ENCODE assay signal across 8 mouse cellular contexts in the genomic region with DNA sequence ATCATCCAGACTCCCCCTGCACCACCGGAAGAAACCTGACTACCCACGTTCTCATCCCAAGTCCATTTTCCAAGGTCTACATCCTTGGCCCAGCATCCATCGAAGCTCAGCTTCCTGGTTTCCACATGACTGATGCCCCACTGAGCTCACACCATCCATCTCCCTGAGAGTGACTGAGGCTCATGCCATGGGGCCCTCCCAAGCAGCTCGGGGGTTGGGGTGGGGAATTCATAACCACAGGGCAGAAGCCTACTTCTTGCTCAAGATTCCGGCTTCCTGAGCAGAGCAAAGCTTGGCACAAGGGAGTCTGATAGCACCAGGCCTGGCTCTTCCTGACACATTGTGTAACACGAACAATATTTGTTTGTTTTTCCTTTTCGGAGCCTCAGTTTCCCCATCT. TPM values are rescaled to one million over a fixed set of nuclear protein-coding genes. Genes with fewer than 3 reads are reported as not detected.
DNase-seq lines count a peak whose midpoint lies in the region; ATAC-seq and TF ChIP-seq lines count a peak whose summit lies in the region.

No protein-coding gene starts in this region.

- no peaks in the 10 kb centered on the region for H3K9me3 ChIP-seq in heart, postnatal 0 days (replicated peaks; ENCODE audit: control insufficient read depth, low read length)
- H3K9me3 ChIP-seq in intestine, embryonic 15.5 days = no peaks in the 10 kb centered on the region
- H3K9me3 ChIP-seq in midbrain, postnatal 0 days (ENCODE audit: low read length) = no peaks in the 10 kb centered on the region

- no peak overlapping the region for H3K4me3 ChIP-seq in heart, postnatal 0 days (ENCODE audit: low read depth, low read length)
- peak overlapping the region; percentile 59 for H3K4me3 ChIP-seq in brown adipose tissue, adult 24 weeks (ENCODE audit: insufficient read depth, low read depth, low read length)
- H3K4me3 ChIP-seq in intestine, embryonic 15.5 days (replicated peaks) = no peak overlapping the region
- H3K4me3 ChIP-seq in midbrain, postnatal 0 days (ENCODE audit: low read depth, low read length) = peak overlapping the region; percentile 63; the same call in 1 of the 2 replicates

- no peak overlapping the region for H3K9ac ChIP-seq in heart, postnatal 0 days (replicated peaks; ENCODE audit: low read depth, low read length)
- no peak overlapping the region for H3K9ac ChIP-seq in intestine, embryonic 15.5 days
- no peak overlapping the region for H3K9ac ChIP-seq in midbrain, postnatal 0 days (replicated peaks; ENCODE audit: low read length, poor library complexity, severe bottlenecking)

- H3K4me2 ChIP-seq in heart, postnatal 0 days (ENCODE audit: low read depth, low read length) = peak overlapping the region; percentile 94; the same call in 1 of the 2 replicates
- peak overlapping the region; percentile 98 for H3K4me2 ChIP-seq in intestine, embryonic 15.5 days (replicated peaks)
- H3K4me2 ChIP-seq in midbrain, postnatal 0 days (ENCODE audit: low read depth, low read length, poor library complexity, severe bottlenecking) = peak overlapping the region; percentile 94

- H3K27ac ChIP-seq in heart, postnatal 0 days (ENCODE audit: low read depth) = no peak overlapping the region
- peak overlapping the region; percentile 25 for H3K27ac ChIP-seq in brown adipose tissue, adult 24 weeks (replicated peaks; ENCODE audit: low read depth, low read length)
- no peak overlapping the region for H3K27ac ChIP-seq in intestine, embryonic 15.5 days
- H3K27ac ChIP-seq in midbrain, postnatal 0 days (ENCODE audit: low read depth, low read length) = no peak overlapping the region

- DNase-seq in heart, postnatal 0 days (ENCODE audit: low spot score) = no peak
- no peak for DNase-seq in heart, adult 8-10 months (ENCODE audit: low spot score)
- DNase-seq in midbrain, postnatal 0 days (ENCODE audit: low spot score) = no peak
- no peak for DNase-seq in urinary bladder, postnatal 25 days (ENCODE audit: low spot score)
- DNase-seq in layer of hippocampus, postnatal 10 days (ENCODE audit: low spot score in 2 of 2) = no peak

- 70% methylated on average over 7 of the region's 7 CpGs for WGBS in heart, postnatal 0 days
- 81% methylated on average over 7 of the region's 7 CpGs for WGBS in intestine, embryonic 15.5 days
- WGBS in midbrain, postnatal 0 days = 85% methylated on average over 7 of the region's 7 CpGs

- no peak for ATAC-seq in heart, postnatal 0 days (ENCODE audit: insufficient read depth, low read depth)
- no peak for ATAC-seq in intestine, embryonic 15.5 days
- ATAC-seq in midbrain, postnatal 0 days (ENCODE audit: low FRiP score) = no peak
- ATAC-seq in frontal cortex, adult (ENCODE audit: low TSS enrichment) = no peak

- no peak for TF ChIP-seq CTCF in heart, postnatal 0 days (IDR thresholded peaks at IDR 0.05; ENCODE audit: low read depth)
- no peak for TF ChIP-seq CTCF in midbrain, postnatal 0 days (IDR thresholded peaks at IDR 0.05)

- no peaks in the 10 kb centered on the region for H3K36me3 ChIP-seq in heart, postnatal 0 days (replicated peaks; ENCODE audit: control insufficient read depth, insufficient read depth, low read length)
- no peaks in the 10 kb centered on the region for H3K36me3 ChIP-seq in intestine, embryonic 15.5 days
- H3K36me3 ChIP-seq in midbrain, postnatal 0 days (ENCODE audit: insufficient read depth, low read length) = no peaks in the 10 kb centered on the region

- TF ChIP-seq EP300 in heart, postnatal 0 days (IDR thresholded peaks at IDR 0.05; ENCODE audit: low read depth) = no peak

- H3K27me3 ChIP-seq in heart, postnatal 0 days (ENCODE audit: control insufficient read depth, insufficient read depth, low read length) = no peaks in the 10 kb centered on the region
- H3K27me3 ChIP-seq in intestine, embryonic 15.5 days (replicated peaks) = no peaks in the 10 kb centered on the region
- no peaks in the 10 kb centered on the region for H3K27me3 ChIP-seq in midbrain, postnatal 0 days (ENCODE audit: insufficient read depth, low read length)

- H3K4me1 ChIP-seq in heart, postnatal 0 days (ENCODE audit: control insufficient read depth, insufficient read depth) = peaks cover 34% of the 10 kb centered on the region
- peaks cover 26% of the 10 kb centered on the region for H3K4me1 ChIP-seq in brown adipose tissue, adult 24 weeks (ENCODE audit: control insufficient read depth, insufficient read depth, insufficient read length, low read length)
- H3K4me1 ChIP-seq in intestine, embryonic 15.5 days (replicated peaks) = peaks cover 62% of the 10 kb centered on the region
- H3K4me1 ChIP-seq in midbrain, postnatal 0 days (ENCODE audit: insufficient read depth, low read length) = peaks cover 28% of the 10 kb centered on the region; the same call in 1 of the 2 replicates

RNA-seq across cellular contexts. Expression of a gene that starts 1.4 kb away (rescaled TPM):
- 0.85 and 1.3 TPM in 2 replicates for total RNA-seq in heart, postnatal 0 days (2014; rRNA removed; ENCODE audit: low replicate concordance)
- polyA plus RNA-seq in heart, postnatal 0 days (2015; fragmentation: Nextera tagmentation; extraction: Ambion mirVana) = 1.1 and 1.2 TPM in 2 replicates
- total RNA-seq in heart, adult 8-10 months (2022) = 1 to 10 TPM; 1.3 to 2.6 (median 1.9) TPM
- polyA plus RNA-seq in brown adipose tissue, adult 24 weeks (2012; ENCODE audit: insufficient read depth, insufficient read length, missing spikeins) = 0.46 and 0.75 TPM in 2 replicates
- polyA plus RNA-seq in intestine, embryonic 15.5 days (2015; fragmentation: Nextera tagmentation; extraction: Ambion mirVana) = 8.3 and 8.4 TPM in 2 replicates
- 10.8 and 16.6 TPM in 2 replicates for total RNA-seq in midbrain, postnatal 0 days (2014; rRNA removed)
- 15.1 and 17.4 TPM in 2 replicates for polyA plus RNA-seq in midbrain, postnatal 0 days (2015; fragmentation: Nextera tagmentation; extraction: Ambion mirVana)
- total RNA-seq in layer of hippocampus, postnatal 10 days (2021) = 1 to 10 TPM; 3.5 to 4.3 TPM

RNA-seq across cellular contexts. Expression of a gene that starts 40.7 kb away (rescaled TPM):
- total RNA-seq in heart, postnatal 0 days (2014; rRNA removed; ENCODE audit: low replicate concordance) = 61.7 and 92.0 TPM in 2 replicates
- polyA plus RNA-seq in heart, postnatal 0 days (2015; fragmentation: Nextera tagmentation; extraction: Ambion mirVana) = 9.8 and 10.6 TPM in 2 replicates
- 10 to 100 TPM; 39.2 to 43.9 (median 40.1) TPM for total RNA-seq in heart, adult 8-10 months (2022)
- 15.5 and 15.9 TPM in 2 replicates for polyA plus RNA-seq in brown adipose tissue, adult 24 weeks (2012; ENCODE audit: insufficient read depth, insufficient read length, missing spikeins)
- polyA plus RNA-seq in intestine, embryonic 15.5 days (2015; fragmentation: Nextera tagmentation; extraction: Ambion mirVana) = 22.2 and 25.4 TPM in 2 replicates
- 129 and 130 TPM in 2 replicates for total RNA-seq in midbrain, postnatal 0 days (2014; rRNA removed)
- 27.1 and 29.1 TPM in 2 replicates for polyA plus RNA-seq in midbrain, postnatal 0 days (2015; fragmentation: Nextera tagmentation; extraction: Ambion mirVana)
- total RNA-seq in layer of hippocampus, postnatal 10 days (2021) = 10 to 100 TPM; 91.7 to 93.3 TPM

RNA-seq across cellular contexts. Expression of a gene that starts 56.6 kb away (rescaled TPM):
- total RNA-seq in heart, postnatal 0 days (2014; rRNA removed; ENCODE audit: low replicate concordance) = 36.8 and 41.2 TPM in 2 replicates
- 15.6 and 16.7 TPM in 2 replicates for polyA plus RNA-seq in heart, postnatal 0 days (2015; fragmentation: Nextera tagmentation; extraction: Ambion mirVana)
- 10 to 100 TPM; 27.3 to 35.9 (median 33.9) TPM for total RNA-seq in heart, adult 8-10 months (2022)
- 7.7 and 8.7 TPM in 2 replicates for polyA plus RNA-seq in brown adipose tissue, adult 24 weeks (2012; ENCODE audit: insufficient read depth, insufficient read length, missing spikeins)
- 17.6 and 20.7 TPM in 2 replicates for polyA plus RNA-seq in intestine, embryonic 15.5 days (2015; fragmentation: Nextera tagmentation; extraction: Ambion mirVana)
- 15.2 and 17.8 TPM in 2 replicates for total RNA-seq in midbrain, postnatal 0 days (2014; rRNA removed)
- polyA plus RNA-seq in midbrain, postnatal 0 days (2015; fragmentation: Nextera tagmentation; extraction: Ambion mirVana) = 8.7 and 9.3 TPM in 2 replicates
- total RNA-seq in layer of hippocampus, postnatal 10 days (2021) = 10 to 100 TPM; 10.3 to 10.4 TPM

Comparison
In these comparisons a context has a peak if more than half of its experiments do, and no peak if none do; other contexts are left out.
1. H3K4me3 ChIP-seq: peak in brown adipose tissue, adult 24 weeks (single experiment) and midbrain, postnatal 0 days (single experiment); none in heart, postnatal 0 days (single experiment) and intestine, embryonic 15.5 days (single experiment).
2. Peak in every context shown above with its lines, with median percentiles within 50 percentile points of each other: H3K4me2 ChIP-seq.